Mouse (Mus musculus) lung, postnatal 14 days (tissue): ENCODE results near the gene Sfmbt1.
"Not testable (repeated sequence)": the region's sequence is repeated elsewhere in the genome, so short reads cannot be mapped to it uniquely, and the experiment has no call there.

ENCODE experiments used
- DNase-seq: peaks from one replicate; pipeline ENCODE4 v3.0.0; 2021

Sfmbt1 gene

GRCm38 (mm10) chr14:30718696-30719095 is 4.0 kb downstream of the Sfmbt1 start:
- not testable (repeated sequence) for DNase-seq

DNA sequence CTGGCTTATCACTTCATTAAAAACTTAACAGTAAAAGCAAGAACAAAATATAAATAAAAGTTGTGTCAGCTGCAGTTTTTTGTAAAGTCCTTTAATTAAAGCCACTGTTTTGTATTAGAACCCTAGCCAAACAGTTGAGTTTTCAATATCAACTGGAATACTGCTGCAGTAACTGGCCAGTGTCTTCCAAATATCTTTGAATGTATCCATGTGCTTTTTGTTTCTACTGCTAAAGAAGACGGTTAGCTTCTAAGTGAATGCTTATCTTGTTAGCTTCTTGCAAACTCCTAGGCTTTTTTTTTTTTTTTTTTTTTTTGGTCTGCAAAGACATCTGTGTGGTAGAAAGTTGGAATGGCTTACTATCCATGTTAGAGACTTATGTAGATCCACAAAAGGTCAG is 4.9 kb downstream of the Sfmbt1 start:
- no peak for DNase-seq

- no peak for DNase-seq
Observed at GRCm38 (mm10) chr14:30721850-30722249, 7.2 kb downstream of the Sfmbt1 start.

GRCm38 (mm10) chr14:30722406-30722805 is 7.8 kb downstream of the Sfmbt1 start:
- no peak for DNase-seq

DNA sequence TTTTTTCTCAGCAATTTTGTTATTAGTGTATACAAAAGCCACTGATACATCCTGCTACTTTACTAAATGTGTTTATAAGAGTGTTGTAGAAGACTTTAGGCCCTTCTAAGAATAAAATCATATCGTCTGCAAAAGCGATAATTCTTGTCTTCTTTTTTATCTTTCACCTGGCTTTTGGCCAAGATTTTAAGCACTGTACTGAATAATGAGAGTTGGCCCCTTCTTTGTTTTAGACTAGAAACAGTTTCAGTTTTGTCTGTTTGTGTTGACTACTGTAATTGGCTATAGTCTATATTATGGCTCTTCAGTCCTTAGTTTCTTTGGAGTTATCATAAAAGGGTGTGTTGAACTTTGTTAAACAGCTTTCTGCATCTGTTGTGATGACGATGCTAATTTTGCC is 17.2 kb downstream of the Sfmbt1 start:
- DNase-seq = no peak

- no peak for DNase-seq
Observed at GRCm38 (mm10) chr14:30734665-30735064, 20.0 kb downstream of the Sfmbt1 start.

DNA sequence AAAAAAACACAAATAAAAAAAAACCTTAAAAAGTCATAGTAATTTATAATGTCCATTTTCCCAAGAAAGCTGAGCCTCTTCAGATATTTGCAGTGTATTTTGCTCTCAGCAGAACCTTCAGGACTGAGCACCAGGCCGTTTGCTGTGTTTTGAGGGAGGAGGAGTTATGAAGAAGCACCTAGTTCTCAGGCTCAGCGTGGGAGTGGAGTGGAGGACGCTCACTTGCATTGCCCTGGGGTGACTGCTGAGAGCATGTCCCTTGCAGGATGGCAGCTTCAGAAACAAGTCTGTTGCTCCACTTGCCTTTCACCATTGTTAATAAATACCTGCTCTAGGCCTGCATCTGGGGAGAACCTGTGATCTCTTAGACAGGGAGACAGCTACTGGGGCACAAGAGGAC is 21.2 kb downstream of the Sfmbt1 start:
- no peak for DNase-seq

GRCm38 (mm10) chr14:30736413-30736812 is 21.8 kb downstream of the Sfmbt1 start:
- no peak for DNase-seq

- DNase-seq = no peak
Observed at GRCm38 (mm10) chr14:30743891-30744290, 29.2 kb downstream of the Sfmbt1 start.

GRCm38 (mm10) chr14:30746160-30746559 is 31.5 kb downstream of the Sfmbt1 start:
- DNase-seq = no peak

- DNase-seq = no peak
Observed at GRCm38 (mm10) chr14:30757239-30757638, 42.6 kb downstream of the Sfmbt1 start.

DNA sequence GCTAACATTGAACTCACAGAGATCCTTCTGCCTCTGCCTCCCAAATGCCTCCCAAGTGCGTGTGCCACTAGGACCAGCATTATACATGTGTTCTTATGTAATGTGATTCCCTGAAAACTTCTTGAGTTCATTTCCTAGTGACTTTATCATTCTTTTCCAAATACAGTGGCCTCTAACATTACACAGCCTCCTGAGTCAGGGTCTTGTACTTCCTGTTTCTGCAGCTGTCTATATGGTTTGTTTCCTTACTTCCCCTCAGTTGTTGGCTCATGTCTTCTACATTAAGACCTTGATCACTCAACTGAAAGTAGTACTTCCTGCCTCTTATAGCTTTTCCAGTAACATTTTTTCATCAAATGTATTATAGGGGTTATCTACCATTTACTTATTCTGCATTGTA is 46.6 kb downstream of the Sfmbt1 start:
- no peak for DNase-seq

GRCm38 (mm10) chr14:30762131-30762903 is 47.7 kb downstream of the Sfmbt1 start:
- DNase-seq = no peak

GRCm38 (mm10) chr14:30762904-30763568 is 48.4 kb downstream of the Sfmbt1 start:
- no peak for DNase-seq

DNA sequence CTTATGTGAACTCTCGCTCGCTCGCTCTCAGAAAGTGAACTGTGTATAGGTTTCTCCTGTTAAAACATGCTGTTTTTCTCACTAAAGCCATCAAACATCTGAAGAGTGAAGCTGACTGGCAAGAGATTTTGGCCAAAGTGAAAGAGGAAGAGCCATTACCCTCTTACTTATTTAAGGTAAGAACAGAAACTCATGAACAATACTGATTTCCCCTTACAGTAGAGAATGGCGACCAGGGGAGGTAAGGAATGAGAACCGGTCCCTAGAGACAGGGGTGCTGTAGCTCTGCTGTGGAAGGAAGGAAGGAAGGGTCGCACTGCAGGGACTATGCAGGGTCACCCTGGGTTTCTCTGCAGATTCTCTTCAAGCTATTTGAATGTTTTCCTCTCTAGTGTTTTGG is 70.0 kb downstream of the Sfmbt1 start:
- no peak for DNase-seq

DNA sequence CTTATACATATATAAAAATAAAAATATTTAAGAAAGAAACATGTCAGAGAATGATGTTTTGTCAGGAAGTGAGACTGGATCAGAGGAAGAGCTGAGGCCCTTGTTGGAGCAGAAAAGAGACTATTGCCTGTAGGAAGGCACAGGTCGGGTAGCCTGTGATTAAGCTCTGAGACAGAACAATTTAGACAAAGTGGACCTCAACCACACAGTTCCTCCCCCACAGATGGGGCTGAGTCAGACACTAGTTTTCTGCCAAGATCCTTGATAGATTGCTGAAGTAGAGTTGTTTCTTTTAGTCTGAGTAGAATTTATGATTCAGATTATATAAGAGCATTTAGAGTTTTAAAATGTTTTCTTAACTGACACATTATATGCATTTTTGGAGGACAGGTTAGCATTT is 74.8 kb downstream of the Sfmbt1 start:
- DNase-seq = no peak

DNA sequence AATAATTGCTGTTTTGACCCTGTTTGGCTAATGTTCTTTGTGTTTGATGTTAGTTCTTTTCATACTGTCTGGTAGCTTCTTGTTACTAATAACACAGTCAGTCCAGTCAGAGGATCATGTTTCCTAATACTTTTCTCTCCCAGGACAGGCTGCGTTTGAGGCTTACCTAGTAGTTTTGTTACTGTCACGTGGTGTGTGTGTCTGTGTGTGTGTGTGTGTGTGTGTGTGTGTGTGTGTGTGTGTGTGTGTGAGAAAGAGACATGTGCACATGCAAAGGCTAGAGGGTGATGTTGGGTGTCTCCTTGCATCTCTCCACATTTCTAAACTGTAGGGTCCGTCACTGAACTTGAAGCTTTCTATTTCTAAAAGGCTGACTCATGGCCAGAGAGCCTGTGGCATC is 78.2 kb downstream of the Sfmbt1 start:
- no peak for DNase-seq

DNA sequence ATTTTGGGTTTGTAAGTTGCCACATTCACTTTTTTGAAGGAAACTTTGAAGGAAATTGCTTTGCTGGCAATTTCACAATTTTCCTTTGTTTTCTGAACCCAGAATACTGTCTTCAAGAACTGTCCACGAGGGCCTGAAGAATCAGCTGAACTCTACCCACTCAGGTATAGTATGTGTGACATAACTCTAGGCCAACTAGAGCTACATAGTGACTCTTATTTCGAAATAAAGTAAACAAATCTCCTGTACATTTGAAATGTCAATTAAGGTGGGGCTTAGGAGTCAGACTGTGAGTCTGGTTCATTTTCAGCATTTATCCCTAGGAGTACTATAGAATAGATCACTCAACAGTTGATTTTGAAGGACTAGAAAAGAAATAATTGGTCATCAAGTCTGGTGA is 87.1 kb downstream of the Sfmbt1 start:
- no peak for DNase-seq

DNA sequence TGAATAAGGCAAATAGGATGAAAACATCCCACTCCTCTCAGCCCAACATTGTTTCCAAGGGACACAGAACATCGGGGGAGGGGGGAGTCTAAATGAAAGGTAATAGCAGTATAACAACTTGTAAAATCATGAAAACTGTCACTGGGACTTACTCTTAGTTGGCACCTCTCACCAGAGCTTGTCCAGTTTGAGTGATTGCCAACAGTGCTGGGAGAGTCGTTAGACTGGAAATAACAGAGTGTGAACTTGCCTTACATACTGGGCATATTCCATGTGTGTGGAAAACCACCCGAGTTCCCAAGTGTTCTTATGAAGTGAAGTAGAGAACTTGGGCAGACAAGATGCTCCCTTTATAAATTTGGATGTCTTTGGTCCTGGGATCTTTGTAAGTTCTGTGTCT is 106.5 kb downstream of the Sfmbt1 start:
- no peak for DNase-seq

DNA sequence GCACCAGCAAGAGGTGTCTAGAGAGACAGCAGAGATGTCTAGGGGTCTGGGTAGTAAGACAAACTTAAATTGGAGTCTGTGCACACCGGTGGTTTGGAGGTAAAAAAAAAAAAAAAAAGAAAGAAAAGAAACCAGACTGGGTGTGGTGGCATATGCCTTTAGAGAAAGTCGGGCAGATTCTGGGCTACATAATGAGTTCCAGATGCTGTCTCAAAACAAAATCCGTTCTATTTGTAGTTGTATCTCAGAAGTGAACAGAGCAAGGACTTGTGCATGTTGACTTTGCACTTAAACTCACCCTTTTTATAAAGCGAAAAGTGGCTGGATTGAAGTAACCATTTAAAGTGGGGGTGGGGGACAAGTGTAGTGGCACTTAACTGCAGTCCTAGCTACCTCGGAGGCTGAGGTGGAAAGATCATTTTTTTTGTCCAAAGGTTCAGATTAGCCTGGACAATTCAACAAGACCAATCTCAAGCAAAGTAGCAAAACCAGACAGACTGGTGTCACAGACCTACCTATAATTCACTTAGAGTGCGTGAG is 109.9 kb downstream of the Sfmbt1 start:
- no peak for DNase-seq

DNA sequence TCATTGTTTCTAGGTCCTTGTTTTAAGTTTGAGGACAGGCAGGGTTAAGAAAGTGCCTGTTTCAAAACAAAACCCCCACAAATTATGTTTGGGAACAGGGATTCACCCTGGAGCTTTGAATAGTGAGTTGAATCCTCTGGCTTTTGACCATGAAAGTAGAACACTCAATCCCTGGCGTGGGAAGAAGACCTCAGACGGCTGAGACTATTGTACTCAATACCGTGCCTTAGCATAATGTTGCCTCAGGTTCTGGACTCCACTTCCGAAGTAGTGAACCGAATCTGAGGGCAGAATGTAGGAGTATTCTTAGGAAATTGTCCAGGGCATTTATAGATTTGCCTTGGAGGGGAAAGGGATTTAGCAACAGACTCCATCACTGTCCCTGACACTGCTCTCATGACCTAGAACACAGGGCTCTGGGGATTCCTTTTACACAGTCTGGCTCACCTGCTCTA is 110.4 kb downstream of the Sfmbt1 start:
- no peak for DNase-seq

GRCm38 (mm10) chr14:30825476-30826131 is 111.0 kb downstream of the Sfmbt1 start, which contains the start of gene Tmem110:
Gene Tmem110, plus strand, starts transcription at chr14:30825590.
- peak; percentile 89 for DNase-seq
